Mouse (Mus musculus) testis, adult 2 months (tissue): ENCODE measurements at regions not wholly inside any gene's neighbourhood (a gene's known extent, or its start where the extent isn't known, plus 50 kb on each side); places are given as distances from the start of the nearest gene placed in this dataset.

ENCODE experiments used
- CTCF ChIP-seq: fragments of 200-500 bp; IDR thresholded peaks from 2 replicates; pipeline ENCODE4 v1.5.1; 2012; ENCODE audit warnings: low read depth, mild to moderate bottlenecking, inconsistent platforms, low read length, moderate library complexity; ENCODE audit not compliant: control insufficient read depth, insufficient read depth, insufficient replicate concordance
- POLR2A ChIP-seq: fragments of 200-500 bp; IDR thresholded peaks from 2 replicates; pipeline ENCODE4 v1.6.1; 2012; ENCODE audit warnings: low read depth, mild to moderate bottlenecking, inconsistent platforms, low read length, moderate library complexity; ENCODE audit not compliant: control insufficient read depth

DNA sequence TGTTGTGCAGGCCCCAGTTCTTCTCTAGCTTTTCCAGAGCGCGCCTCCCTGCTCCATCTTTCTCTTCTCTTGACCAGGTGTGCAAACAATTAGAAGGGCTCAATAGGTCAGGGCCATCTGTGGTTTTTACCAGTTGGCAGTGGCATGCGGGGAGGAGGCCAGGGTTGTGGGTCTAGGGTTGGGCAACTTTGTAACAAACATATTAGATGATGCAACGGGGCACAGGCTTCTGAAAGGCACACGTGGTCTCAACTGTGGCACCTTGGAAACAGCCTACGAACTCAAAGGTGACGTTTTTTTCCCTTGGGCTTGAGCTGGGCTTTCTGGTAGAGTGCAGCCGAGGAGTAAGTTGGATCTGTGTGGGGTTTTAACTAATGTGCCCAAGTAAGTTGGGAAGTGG, 58.7 kb upstream of the Pcsk6 start:
- TF ChIP-seq CTCF (no peak), POLR2A (no peak)
